Comparison of ENCODE assay signal across 14 mouse cellular contexts in genomic region chr13:112382457-112382856, GRCm38 (mm10).
DNase-seq lines count a peak whose midpoint lies in the region; ATAC-seq and TF ChIP-seq lines count a peak whose summit lies in the region.
"Had no signal": no experiment of that assay in that cellular context is flagged by ENCODE, and none has a peak within 500 bp of the region (broad histone marks: within the 10 kb centered on the region; RNA-seq: fewer than 3 reads in every experiment).

No protein-coding gene starts in this region.

- 43% methylated on average over 4 of the region's 4 CpGs for WGBS in intestine, embryonic 14.5 days
- WGBS in intestine, postnatal 0 days, result 48% methylated on average over 4 of the region's 4 CpGs
- WGBS in embryonic facial prominence, embryonic 14.5 days, result 59% methylated on average over 4 of the region's 4 CpGs
- 40% methylated on average over 4 of the region's 4 CpGs for WGBS in stomach, embryonic 14.5 days
- whole genome bisulfite sequencing in midbrain, embryonic 16.5 days, result 75% methylated on average over 4 of the region's 4 CpGs

- no peak overlapping the region for H3K4me3 ChIP-seq in gastrocnemius, adult 2 months
- H3K4me3 ChIP-seq in intestine, embryonic 14.5 days (ENCODE audit: low read depth, low read length), result no peak overlapping the region
- no peak overlapping the region for H3K4me3 ChIP-seq in intestine, postnatal 0 days (ENCODE audit: low read depth, low read length)
- no peak overlapping the region for H3K4me3 ChIP-seq in embryonic facial prominence, embryonic 14.5 days (ENCODE audit: low read depth, low read length)
- H3K4me3 ChIP-seq in stomach, embryonic 14.5 days (ENCODE audit: low read depth, low read length), result no peak overlapping the region
- no peak overlapping the region for H3K4me3 ChIP-seq in midbrain, embryonic 16.5 days (ENCODE audit: low read depth, low read length)
- H3K4me3 ChIP-seq: forebrain, embryonic 10.5 days had no signal

- H3K9ac ChIP-seq in intestine, embryonic 14.5 days (ENCODE audit: low read length), result no peak overlapping the region
- no peak overlapping the region for H3K9ac ChIP-seq in intestine, postnatal 0 days (ENCODE audit: low read depth, low read length)
- H3K9ac ChIP-seq in embryonic facial prominence, embryonic 14.5 days (ENCODE audit: low read depth, low read length), result no peak overlapping the region
- H3K9ac ChIP-seq in stomach, embryonic 14.5 days (replicated peaks; ENCODE audit: low read depth, low read length), result no peak overlapping the region
- H3K9ac ChIP-seq in midbrain, embryonic 16.5 days (ENCODE audit: low read depth, low read length), result no peak overlapping the region

- H3K27me3 ChIP-seq in intestine, embryonic 14.5 days (replicated peaks; ENCODE audit: control insufficient read depth, insufficient read depth, low read length), result no peaks in the 10 kb centered on the region
- no peaks in the 10 kb centered on the region for H3K27me3 ChIP-seq in intestine, postnatal 0 days (replicated peaks; ENCODE audit: control insufficient read depth, insufficient read depth, low read length)
- no peaks in the 10 kb centered on the region for H3K27me3 ChIP-seq in embryonic facial prominence, embryonic 14.5 days (replicated peaks; ENCODE audit: control insufficient read depth, insufficient read depth, low read length)
- H3K27me3 ChIP-seq in stomach, embryonic 14.5 days (ENCODE audit: control insufficient read depth, insufficient read depth, low read length), result no peaks in the 10 kb centered on the region
- no peaks in the 10 kb centered on the region for H3K27me3 ChIP-seq in midbrain, embryonic 16.5 days (ENCODE audit: control insufficient read depth, insufficient read depth, low read depth, low read length)
- H3K27me3 ChIP-seq: Patski had no signal

- intact Hi-C loops in gastrocnemius, adult 2 months (cut with DNase I), result no loop called here

- H3K36me3 ChIP-seq in intestine, embryonic 14.5 days (ENCODE audit: control insufficient read depth, insufficient read depth, low read length), result no peaks in the 10 kb centered on the region
- H3K36me3 ChIP-seq in intestine, postnatal 0 days (ENCODE audit: control insufficient read depth, insufficient read depth), result no peaks in the 10 kb centered on the region
- H3K36me3 ChIP-seq in embryonic facial prominence, embryonic 14.5 days (ENCODE audit: control insufficient read depth, insufficient read depth, low read length), result no peaks in the 10 kb centered on the region
- no peaks in the 10 kb centered on the region for H3K36me3 ChIP-seq in stomach, embryonic 14.5 days (ENCODE audit: control insufficient read depth, insufficient read depth, low read length)
- H3K36me3 ChIP-seq in midbrain, embryonic 16.5 days (ENCODE audit: control insufficient read depth, insufficient read depth, low read length), result no peaks in the 10 kb centered on the region
- H3K36me3 ChIP-seq: forebrain, embryonic 10.5 days had no signal

- H3K4me2 ChIP-seq in intestine, embryonic 14.5 days (ENCODE audit: low read length), result no peak overlapping the region
- H3K4me2 ChIP-seq in intestine, postnatal 0 days (replicated peaks; ENCODE audit: low read depth), result no peak overlapping the region
- H3K4me2 ChIP-seq in embryonic facial prominence, embryonic 14.5 days (ENCODE audit: low read depth, low read length), result no peak overlapping the region
- no peak overlapping the region for H3K4me2 ChIP-seq in stomach, embryonic 14.5 days (replicated peaks; ENCODE audit: low read depth, low read length)
- H3K4me2 ChIP-seq in midbrain, embryonic 16.5 days (ENCODE audit: low read length), result no peak overlapping the region

- TF ChIP-seq CTCF in gastrocnemius, adult 2 months (IDR thresholded peaks at IDR 0.05), result no peak
- TF ChIP-seq CTCF in intestine, postnatal 0 days (IDR thresholded peaks at IDR 0.05; ENCODE audit: low read depth), result no peak

- no peaks in the 10 kb centered on the region for H3K4me1 ChIP-seq in intestine, embryonic 14.5 days (replicated peaks; ENCODE audit: control insufficient read depth, insufficient read depth, low read length)
- H3K4me1 ChIP-seq in intestine, postnatal 0 days (replicated peaks; ENCODE audit: control insufficient read depth, insufficient read depth, low read length), result no peaks in the 10 kb centered on the region
- peaks cover 29% of the 10 kb centered on the region for H3K4me1 ChIP-seq in embryonic facial prominence, embryonic 14.5 days (ENCODE audit: control insufficient read depth, insufficient read depth, low read length)
- peaks cover 10% of the 10 kb centered on the region for H3K4me1 ChIP-seq in stomach, embryonic 14.5 days (ENCODE audit: control insufficient read depth, insufficient read depth, low read length)
- H3K4me1 ChIP-seq in midbrain, embryonic 16.5 days (ENCODE audit: control insufficient read depth, insufficient read depth, low read length), result no peaks in the 10 kb centered on the region
- H3K4me1 ChIP-seq: forebrain, embryonic 10.5 days had no signal

- H3K27ac ChIP-seq in gastrocnemius, adult 2 months, result peak overlapping the region; percentile 38
- H3K27ac ChIP-seq in intestine, embryonic 14.5 days (ENCODE audit: low read depth), result peak overlapping the region; percentile 9; the same call in 1 of the 2 replicates
- no peak overlapping the region for H3K27ac ChIP-seq in intestine, postnatal 0 days (ENCODE audit: low read depth, low read length)
- peak overlapping the region; percentile 56 for H3K27ac ChIP-seq in embryonic facial prominence, embryonic 14.5 days (replicated peaks; ENCODE audit: low read depth, low read length)
- peak overlapping the region; percentile 81 for H3K27ac ChIP-seq in stomach, embryonic 14.5 days (ENCODE audit: low read length)
- no peak overlapping the region for H3K27ac ChIP-seq in midbrain, embryonic 16.5 days (ENCODE audit: low read length)
- H3K27ac ChIP-seq: forebrain, embryonic 10.5 days had no signal

- no peak for DNase-seq in gastrocnemius, adult 2 months
- no peak for DNase-seq in gastrocnemius, postnatal 25 days
- DNase-seq in intestine, embryonic 14.5 days (ENCODE audit: low spot score), result no peak
- DNase-seq in embryonic facial prominence, embryonic 14.5 days (ENCODE audit: low spot score), result peak; percentile 55
- DNase-seq in left cerebral cortex, adult 18-20 months (ENCODE audit: low spot score in 2 of 2), result no peak
- DNase-seq: cerebellum, adult 11-12 months; kidney, postnatal 25 days; left cerebral cortex, postnatal 4 days; right cerebral cortex, postnatal 14 days had no signal

- no peak for ATAC-seq in intestine, embryonic 14.5 days (replicated peaks; ENCODE audit: low FRiP score, low TSS enrichment, low read depth)
- no peak for ATAC-seq in intestine, postnatal 0 days
- ATAC-seq in embryonic facial prominence, embryonic 14.5 days (ENCODE audit: low read depth), result peak; percentile 34
- no peak for ATAC-seq in stomach, embryonic 14.5 days (ENCODE audit: insufficient number of reproducible peaks, insufficient read depth, low FRiP score, low read depth)
- no peak for ATAC-seq in midbrain, embryonic 16.5 days
- ATAC-seq: Patski had no signal

- H3K9me3 ChIP-seq in intestine, embryonic 14.5 days (ENCODE audit: control insufficient read depth, low read length), result no peaks in the 10 kb centered on the region
- H3K9me3 ChIP-seq in intestine, postnatal 0 days (ENCODE audit: control insufficient read depth), result no peaks in the 10 kb centered on the region
- no peaks in the 10 kb centered on the region for H3K9me3 ChIP-seq in embryonic facial prominence, embryonic 14.5 days (ENCODE audit: control insufficient read depth, low read length)
- H3K9me3 ChIP-seq in stomach, embryonic 14.5 days (ENCODE audit: control insufficient read depth, low read depth, low read length), result no peaks in the 10 kb centered on the region
- no peaks in the 10 kb centered on the region for H3K9me3 ChIP-seq in midbrain, embryonic 16.5 days (replicated peaks; ENCODE audit: control insufficient read depth, low read length, poor library complexity, severe bottlenecking)
- H3K9me3 ChIP-seq: forebrain, embryonic 10.5 days had no signal

Comparison
In these comparisons a context has a peak if more than half of its experiments do, and no peak if none do; other contexts are left out.
1. H3K27ac ChIP-seq: peak in gastrocnemius, adult 2 months (single experiment), intestine, embryonic 14.5 days (single experiment), embryonic facial prominence, embryonic 14.5 days (single experiment) and stomach, embryonic 14.5 days (single experiment); none in intestine, postnatal 0 days (single experiment) and midbrain, embryonic 16.5 days (single experiment).